Mouse (Mus musculus) bone marrow macrophage, adult 2 months (primary cell): ENCODE results near the gene Bhlhe41.

Experiments used
- CTCF ChIP-seq: IDR thresholded peaks from 2 replicates; pipeline ENCODE4 v1.5.1; 2012; ENCODE audit warnings: low read depth, mild to moderate bottlenecking, low read length, moderate library complexity
- POLR2A ChIP-seq: IDR thresholded peaks from 2 replicates; pipeline ENCODE4 v1.6.1; 2012; ENCODE audit warnings: mild to moderate bottlenecking, low read depth, low read length, borderline replicate concordance

- TF ChIP-seq CTCF (no peak), POLR2A (no peak)
These were observed 5.0 kb downstream of the Bhlhe41 start for GRCm38 (mm10) chr6:145860350-145860749.
